Mouse (Mus musculus) urinary bladder, adult 18-20 months (tissue): ENCODE measurements at regions not wholly inside any gene's neighbourhood (a gene's known extent, or its start where the extent isn't known, plus 50 kb on each side); places are given as distances from the start of the nearest gene placed in this dataset.
A peak's percentile ranks its signal among the peaks of the same experiment; 100 is the strongest.
"Not testable (repeated sequence)": the region's sequence is repeated elsewhere in the genome, so short reads cannot be mapped to it uniquely, and the experiment has no call there.

Experiments used
- DNase-seq, 2 experiments: peaks; one replicate each; pipeline ENCODE4 v3.0.0; 2022; ENCODE audit warnings: low spot score in 2 of 2, mixed read lengths in 2 of 2

GRCm38 (mm10) chr2:10990043-10990728 lies 181.7 kb upstream of the Prkcq start:
- DNase-seq, result no peak

- no peak for DNase-seq
Measured at GRCm38 (mm10) chr2:10998798-10999197, 173.1 kb upstream of the Prkcq start.

DNA sequence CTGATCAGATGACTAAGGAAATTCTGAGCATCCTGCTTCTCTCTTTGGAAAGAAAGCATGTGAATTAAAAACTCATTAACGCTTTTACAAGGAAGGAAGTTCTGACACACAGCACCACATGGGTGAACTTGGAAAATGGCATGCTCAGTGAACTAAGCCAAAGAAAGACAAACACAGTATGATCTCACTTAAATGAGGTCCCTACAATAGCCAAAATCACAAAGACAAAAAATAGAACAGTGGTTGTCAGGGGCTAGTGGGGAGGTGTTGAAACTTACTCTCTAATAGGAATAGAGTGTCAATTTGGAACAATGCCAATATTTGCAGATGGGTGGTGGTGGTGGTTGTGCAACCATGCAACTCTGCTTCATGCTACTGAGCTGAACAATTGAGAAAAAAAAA lies 172.7 kb upstream of the Prkcq start:
- no peak for DNase-seq

GRCm38 (mm10) chr2:11005806-11006205 lies 166.1 kb upstream of the Prkcq start:
- DNase-seq, result no peak

DNA sequence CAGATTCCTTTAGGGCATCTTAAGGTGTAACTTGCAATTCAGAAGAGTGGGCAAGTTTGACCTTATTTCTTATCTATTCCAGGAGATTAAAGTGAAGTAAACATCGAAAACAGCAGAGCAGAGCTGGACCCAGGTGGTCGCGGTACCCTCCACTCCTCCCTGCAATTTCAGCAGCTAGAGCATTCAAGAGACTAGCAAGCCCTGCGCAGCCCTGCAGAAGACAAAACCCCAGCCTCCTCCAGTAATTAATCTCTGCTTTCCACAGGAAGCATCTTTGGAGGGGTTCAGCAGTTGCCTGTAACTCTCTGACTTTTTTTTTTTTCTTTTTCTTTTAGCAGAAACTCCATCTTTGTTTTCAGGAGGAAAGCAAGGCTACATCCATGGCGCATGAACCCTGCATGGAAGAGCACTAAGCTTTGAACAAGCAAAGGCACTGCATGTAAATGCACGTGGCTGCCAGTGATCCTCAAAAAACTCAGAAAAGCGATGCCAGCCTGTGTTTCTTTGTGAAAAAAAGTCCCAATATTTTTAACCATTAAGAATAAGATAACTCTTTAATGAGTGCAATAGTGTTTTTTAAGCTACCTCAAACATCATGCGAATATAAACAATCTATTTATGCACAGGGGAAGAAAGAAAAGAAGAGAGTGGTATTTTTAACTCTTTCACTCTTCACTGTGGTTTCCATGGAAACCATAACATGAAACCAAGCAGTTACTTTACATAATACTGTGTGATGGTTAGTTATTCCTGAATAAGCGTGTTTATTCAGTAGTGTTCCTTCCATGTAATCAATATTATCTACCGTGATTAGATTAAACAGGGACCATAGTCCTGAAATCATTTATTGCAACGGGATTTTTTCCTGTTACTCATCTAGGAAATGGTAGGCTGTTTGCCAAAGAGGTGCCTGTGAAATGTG lies 160.6 kb upstream of the Prkcq start:
- DNase-seq, result no peak

GRCm38 (mm10) chr2:11012312-11012860 lies 159.5 kb upstream of the Prkcq start:
- DNase-seq, result no peak

DNA sequence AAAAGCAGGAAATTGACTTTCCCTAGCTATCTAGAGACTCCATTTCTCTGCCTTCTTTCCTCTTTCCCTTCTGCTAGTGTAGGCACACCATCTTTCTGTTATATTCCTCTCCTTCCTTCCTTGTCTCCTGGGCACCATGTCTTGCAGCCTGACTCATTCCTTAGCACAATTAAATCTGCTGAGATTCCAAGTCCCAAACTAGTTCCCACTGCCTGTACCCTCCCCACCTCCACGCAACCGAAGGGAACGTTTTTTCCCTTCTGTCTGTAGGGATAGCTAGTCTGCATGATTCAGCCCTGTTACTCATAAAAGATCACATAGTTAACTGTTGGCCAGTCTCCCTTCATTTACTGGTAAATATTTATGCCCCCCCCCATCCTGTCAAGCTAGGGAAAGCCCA lies 158.8 kb upstream of the Prkcq start:
- DNase-seq, result no peak

DNA sequence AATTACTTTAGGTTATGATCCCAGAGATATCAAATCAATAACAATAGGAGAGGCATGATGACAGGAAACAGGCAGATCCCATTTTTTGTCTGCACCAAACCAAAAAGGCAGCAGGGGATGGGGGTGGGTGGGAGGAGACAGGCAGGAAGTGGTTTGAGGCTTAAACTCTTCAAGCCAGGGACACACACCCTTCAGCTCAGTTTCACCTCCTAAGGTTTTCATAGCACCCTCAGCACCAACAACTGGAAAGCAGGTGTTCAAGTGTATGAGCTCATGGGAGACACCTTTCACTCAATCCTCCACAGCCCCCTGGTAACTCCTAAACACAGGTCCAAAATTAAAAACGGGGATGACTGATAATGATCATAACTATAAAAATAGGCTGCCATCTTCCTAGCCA lies 155.5 kb upstream of the Prkcq start:
- no peak for DNase-seq

DNA sequence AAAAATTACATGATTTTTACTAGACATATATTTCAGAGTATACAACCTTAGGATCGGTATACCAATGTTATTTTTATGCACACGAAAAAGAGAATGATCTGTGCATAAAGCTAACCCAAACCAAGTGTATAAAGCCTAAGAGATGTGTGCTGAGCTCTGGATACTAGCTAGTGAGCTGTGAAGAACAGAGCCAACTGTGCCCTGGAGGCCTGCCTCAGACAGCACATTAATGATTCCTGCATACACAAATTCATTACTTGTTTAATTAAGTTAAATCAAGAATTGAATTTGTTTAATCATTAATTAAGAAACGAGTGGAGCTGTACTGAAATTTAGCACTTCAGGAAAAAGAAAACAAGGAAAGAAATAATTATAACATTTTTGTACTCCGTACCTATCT lies 139.0 kb upstream of the Prkcq start:
- DNase-seq, result no peak

DNA sequence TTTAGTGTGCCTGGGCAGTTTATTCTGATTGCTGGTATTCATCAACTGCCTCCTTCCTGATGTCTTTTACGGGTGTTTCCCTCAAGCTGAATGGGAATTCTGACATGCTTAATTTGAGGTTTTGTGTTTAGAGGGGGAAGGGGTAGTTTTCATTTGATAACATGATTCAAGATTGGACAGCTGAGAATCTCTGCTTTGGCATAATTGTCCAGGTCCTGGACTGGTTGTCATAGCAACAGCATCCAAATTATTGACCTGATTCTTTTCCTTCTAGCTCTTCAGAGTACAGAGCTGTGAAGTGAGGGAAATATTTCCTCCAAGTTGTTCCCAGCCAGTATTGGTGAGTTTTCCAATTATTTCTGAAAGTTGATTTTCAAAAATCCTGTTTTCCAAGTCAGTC lies 137.7 kb upstream of the Prkcq start:
- DNase-seq, result no peak

DNA sequence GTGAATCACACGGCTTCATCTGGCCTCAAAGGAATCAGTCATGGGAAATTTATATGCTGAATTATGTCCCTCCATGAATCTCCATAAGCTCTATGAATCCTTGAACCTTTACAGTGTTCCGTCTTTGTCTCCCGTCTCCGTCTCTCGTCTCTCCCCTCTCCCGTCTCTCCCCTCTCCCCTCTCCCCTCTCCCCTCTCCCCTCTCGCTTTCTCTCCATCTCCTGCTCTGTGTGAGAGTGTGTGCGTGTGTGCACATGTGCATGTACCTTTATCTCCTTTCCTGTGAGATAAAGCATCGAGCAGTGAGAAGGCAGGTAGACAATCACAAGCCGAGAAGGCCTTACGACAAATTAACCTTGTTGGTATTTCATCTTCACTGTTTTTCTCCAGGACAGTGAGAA lies 134.6 kb upstream of the Prkcq start:
- no peak for DNase-seq

GRCm38 (mm10) chr2:11038440-11038839 lies 133.5 kb upstream of the Prkcq start:
- no peak for DNase-seq

DNA sequence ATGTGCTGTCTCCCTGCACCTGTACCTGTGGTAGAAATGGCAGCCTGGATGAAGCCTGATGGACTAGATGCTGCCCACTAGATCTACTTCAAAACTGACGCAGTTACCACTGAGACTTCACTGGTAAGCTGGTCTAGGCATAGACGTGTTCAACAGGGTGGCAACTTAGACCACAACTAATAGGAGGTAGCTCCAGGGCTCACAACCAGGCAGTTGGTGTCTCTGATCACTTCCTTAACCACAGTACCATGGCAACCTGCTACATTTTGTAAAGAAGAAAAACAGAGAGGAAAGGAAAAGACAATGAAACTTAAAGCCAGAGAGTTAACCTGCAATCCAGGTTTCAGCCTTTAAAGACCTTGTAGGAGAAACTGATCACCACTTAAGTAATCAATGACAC lies 131.9 kb upstream of the Prkcq start:
- DNase-seq, result no peak

GRCm38 (mm10) chr2:11044727-11045274 lies 127.1 kb upstream of the Prkcq start:
- DNase-seq, result no peak

GRCm38 (mm10) chr2:11051621-11052020 lies 120.3 kb upstream of the Prkcq start:
- no peak for DNase-seq

GRCm38 (mm10) chr2:11059731-11060425 lies 112.0 kb upstream of the Prkcq start:
- peak in 1 of 2 experiments; percentile 6 for DNase-seq

- DNase-seq, result no peak
Measured at GRCm38 (mm10) chr2:11067384-11067783, 104.5 kb upstream of the Prkcq start.

GRCm38 (mm10) chr2:11083536-11083935 lies 88.4 kb upstream of the Prkcq start:
- no peak for DNase-seq

DNA sequence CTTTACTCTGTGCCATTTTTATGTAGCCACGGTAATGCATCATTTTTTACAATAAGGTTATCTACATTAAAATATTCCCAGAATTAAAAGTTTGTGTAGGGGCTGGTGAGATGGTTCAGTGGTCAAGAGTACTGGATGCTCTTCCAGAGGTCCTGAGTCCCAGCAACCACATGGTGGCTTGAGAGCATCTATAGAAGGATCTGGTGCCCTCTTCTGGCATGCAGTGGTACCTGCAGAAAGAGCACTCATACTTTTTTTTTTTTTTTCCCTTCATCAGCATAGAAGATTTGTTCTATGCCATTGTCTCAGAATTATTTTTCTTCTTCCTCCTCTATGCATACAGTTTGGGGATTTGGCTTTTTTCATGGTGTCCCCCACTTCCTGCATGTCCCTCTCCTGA lies 84.9 kb upstream of the Prkcq start:
- no peak for DNase-seq

DNA sequence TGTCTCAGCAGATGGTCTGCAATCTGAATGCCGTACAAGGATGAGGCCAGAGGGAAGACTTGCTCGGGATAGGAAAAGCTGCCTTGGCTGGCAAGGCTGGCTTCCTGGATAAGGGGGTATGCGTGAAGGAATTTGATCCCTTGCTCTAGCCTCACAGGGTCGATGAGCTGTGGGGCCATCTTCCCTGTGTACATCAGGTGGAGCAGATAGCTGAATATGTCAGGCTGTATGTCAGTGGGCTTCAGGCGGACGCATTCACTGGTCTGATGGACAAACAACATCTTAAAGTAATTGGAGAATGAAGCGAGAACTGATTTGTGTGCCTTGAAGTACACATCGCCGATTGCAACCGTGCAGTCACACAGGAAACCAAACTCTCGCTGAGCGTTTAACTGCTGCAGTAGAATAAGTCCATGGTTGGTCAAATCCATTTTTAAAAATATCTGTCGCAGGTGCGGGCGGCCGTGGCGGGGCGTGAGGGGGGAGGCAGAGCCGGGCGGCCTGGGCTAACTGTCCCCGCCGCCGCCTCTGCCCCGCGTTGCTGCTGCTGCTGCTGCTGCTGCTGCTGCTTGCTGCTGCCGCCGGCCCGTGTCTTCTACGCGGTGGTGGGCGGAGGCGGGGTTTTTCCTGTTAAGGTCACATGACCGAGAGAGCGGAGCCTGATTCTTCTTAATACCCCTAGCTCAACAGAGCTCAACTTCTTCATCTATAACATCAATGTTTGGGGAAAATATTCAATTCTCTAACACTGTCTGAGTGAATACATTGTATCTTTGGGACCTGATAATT lies 71.9 kb upstream of the Prkcq start:
- DNase-seq, result not testable (repeated sequence)

- DNase-seq, result peak; percentile 6 to 9
Measured at GRCm38 (mm10) chr2:11113191-11113590, 58.7 kb upstream of the Prkcq start.
